Mouse (Mus musculus) neutrophil, adult 5-6 weeks (primary cell): ENCODE measurements around the gene Hist2h2ac. TPM values are rescaled to one million over a fixed set of nuclear protein-coding genes. Genes with fewer than 3 reads are reported as not detected.
"Not testable (repeated sequence)": the region's sequence is repeated elsewhere in the genome, so short reads cannot be mapped to it uniquely, and the experiment has no call there.

Experiments
- ATAC-seq: fragments of 151-379, 151-347 bp; 2 replicates; pipeline ENCODE4 v1.8.0; 2017; ENCODE audit warnings: mild to moderate bottlenecking, moderate TSS enrichment; ENCODE audit not compliant: insufficient number of reproducible peaks, poor library complexity, low FRiP score, severe bottlenecking; ENCODE audit errors: extremely low read depth
- total RNA-seq: library from RNA; stranded (forward); fragments of 200-1000 nt; gene quantifications from 2 replicates; pipeline ENCODE4 v1.2.3, GENCODE M21; 2017

The Hist2h2ac gene
- total RNA-seq, 1 experiment from 2014 or later: 316 TPM

- no peak for ATAC-seq
Observed at GRCm38 (mm10) chr3:96234914-96235313, 14.2 kb upstream of the Hist2h2ac start.

- ATAC-seq: no peak
Observed at GRCm38 (mm10) chr3:96231758-96232120, 11.1 kb upstream of the Hist2h2ac start.

GRCm38 (mm10) chr3:96230910-96231757, 10.5 kb upstream of the Hist2h2ac start:
- no peak for ATAC-seq

- no peak for ATAC-seq
Observed at GRCm38 (mm10) chr3:96230404-96230803, 9.7 kb upstream of the Hist2h2ac start.

GRCm38 (mm10) chr3:96228828-96229227, 8.1 kb upstream of the Hist2h2ac start:
- ATAC-seq: no peak

GRCm38 (mm10) chr3:96226695-96227648, 6.3 kb upstream of the Hist2h2ac start:
- peak; percentile 23; the same call in 1 of the 2 replicates for ATAC-seq

- no peak for ATAC-seq
Observed at GRCm38 (mm10) chr3:96225421-96225820, 4.7 kb upstream of the Hist2h2ac start.

GRCm38 (mm10) chr3:96222774-96223173, 2.1 kb upstream of the Hist2h2ac start:
- no peak for ATAC-seq

- ATAC-seq: no peak
Observed at GRCm38 (mm10) chr3:96221640-96222038, 959 bp upstream of the Hist2h2ac start.

GRCm38 (mm10) chr3:96220131-96220764, 432 bp downstream of the Hist2h2ac start:
- ATAC-seq: not testable (repeated sequence)

- ATAC-seq: peak; percentile 63
Observed at GRCm38 (mm10) chr3:96219661-96220130, 984 bp downstream of the Hist2h2ac start, which contains the start of the genes Bola1 and Hist2h2ab. Bola1 (minus strand) TSS chr3:96219709. Hist2h2ab (plus strand) TSS chr3:96219865.

- ATAC-seq: peak; percentile 11; the same call in 1 of the 2 replicates
Observed at GRCm38 (mm10) chr3:96219191-96219641, 1.5 kb downstream of the Hist2h2ac start.

- no peak for ATAC-seq
Observed at GRCm38 (mm10) chr3:96209242-96209641, 11.4 kb downstream of the Hist2h2ac start.

GRCm38 (mm10) chr3:96207819-96208218, 12.9 kb downstream of the Hist2h2ac start:
- no peak for ATAC-seq

- ATAC-seq: peak; percentile 14; the same call in 1 of the 2 replicates
Observed at GRCm38 (mm10) chr3:96199731-96200130, 20.9 kb downstream of the Hist2h2ac start.

- not testable (repeated sequence) for ATAC-seq
Observed at GRCm38 (mm10) chr3:96198601-96199251, 22.0 kb downstream of the Hist2h2ac start.

GRCm38 (mm10) chr3:96198181-96198580, 22.5 kb downstream of the Hist2h2ac start:
- ATAC-seq: peak; percentile 52

- ATAC-seq: peak; percentile 79
Observed at GRCm38 (mm10) chr3:96197129-96197749, 23.4 kb downstream of the Hist2h2ac start.
